Comparison of ENCODE assay signal across 8 mouse cellular contexts in the genomic region with DNA sequence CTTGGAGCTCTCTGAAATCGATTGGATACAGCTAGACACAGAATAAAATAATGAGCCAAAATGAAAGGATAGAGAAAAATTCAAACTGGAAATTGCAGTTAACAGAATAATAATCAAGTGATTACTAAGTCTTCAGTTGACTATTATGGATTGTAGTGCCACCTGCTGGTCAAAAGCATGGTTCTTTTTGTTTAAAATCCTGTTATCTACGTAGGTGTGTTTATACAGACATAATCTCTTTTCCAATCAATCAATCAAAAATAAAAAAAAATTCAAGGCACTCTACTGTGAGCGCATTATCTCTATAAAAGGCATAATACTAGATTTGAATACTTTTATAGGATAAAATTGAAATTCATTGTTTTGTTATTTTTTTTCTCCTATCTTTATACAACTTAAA. TPM values are rescaled to one million over a fixed set of nuclear protein-coding genes. Genes with fewer than 3 reads are reported as not detected.
A peak's percentile ranks its signal among the peaks of the same experiment; 100 is the strongest.
DNase-seq lines count a peak whose midpoint lies in the region; ATAC-seq lines count a peak whose summit lies in the region.

No protein-coding gene starts in this region.

- H3K36me3 ChIP-seq in hindbrain, embryonic 12.5 days: no peaks in the 10 kb centered on the region
- H3K36me3 ChIP-seq in hindbrain, embryonic 10.5 days: no peaks in the 10 kb centered on the region

- H3K4me1 ChIP-seq in hindbrain, embryonic 12.5 days: no peaks in the 10 kb centered on the region
- no peaks in the 10 kb centered on the region for H3K4me1 ChIP-seq in hindbrain, embryonic 10.5 days (replicated peaks)

- no peaks in the 10 kb centered on the region for H3K27me3 ChIP-seq in hindbrain, embryonic 12.5 days
- H3K27me3 ChIP-seq in hindbrain, embryonic 10.5 days (ENCODE audit: insufficient read depth, poor library complexity, severe bottlenecking): no peaks in the 10 kb centered on the region

- no peak for DNase-seq in hindbrain, embryonic 10.5 days (ENCODE audit: low spot score)
- DNase-seq in B cell, adult 2 months: peak; percentile 20 to 36
- peak; percentile 39 for DNase-seq in ZHBTc4 (ENCODE audit: low read depth, low spot score)
- DNase-seq in forelimb bud, embryonic 11.5 days (ENCODE audit: low read depth, low spot score): peak; percentile 30
- peak; percentile 77 for DNase-seq in lung, postnatal 36 days
- no peak for DNase-seq in thymus, postnatal 10 days (ENCODE audit: low spot score in 2 of 2)

- no peak overlapping the region for H3K27ac ChIP-seq in hindbrain, embryonic 12.5 days
- H3K27ac ChIP-seq in hindbrain, embryonic 10.5 days: no peak overlapping the region

- no peaks in the 10 kb centered on the region for H3K9me3 ChIP-seq in hindbrain, embryonic 12.5 days (replicated peaks)
- no peaks in the 10 kb centered on the region for H3K9me3 ChIP-seq in hindbrain, embryonic 10.5 days

- WGBS in hindbrain, embryonic 12.5 days: 30% methylated on average over 3 of the region's 3 CpGs
- WGBS in hindbrain, embryonic 10.5 days: 38% methylated on average over 3 of the region's 3 CpGs

- H3K9ac ChIP-seq in hindbrain, embryonic 12.5 days: no peak overlapping the region

- H3K4me2 ChIP-seq in hindbrain, embryonic 12.5 days (replicated peaks): no peak overlapping the region

- ATAC-seq in hindbrain, embryonic 12.5 days (ENCODE audit: low FRiP score): peak; percentile 22; the same call in 1 of the 2 replicates
- ATAC-seq in activated CD4-positive, CD25-positive, alpha-beta regulatory T cell, adult 4 months: no peak

- no peak overlapping the region for H3K4me3 ChIP-seq in hindbrain, embryonic 12.5 days
- no peak overlapping the region for H3K4me3 ChIP-seq in hindbrain, embryonic 10.5 days

RNA-seq across cellular contexts. Expression of a gene that starts 33.5 kb away (rescaled TPM):
- 91.2 and 100 TPM in 2 replicates for polyA plus RNA-seq in hindbrain, embryonic 12.5 days (2016; fragmentation: Nextera tagmentation; extraction: Ambion mirVana)
- 90.9 and 110 TPM in 2 replicates for polyA plus RNA-seq in hindbrain, embryonic 10.5 days (2016; fragmentation: Nextera tagmentation; extraction: Ambion mirVana)
- polyA plus RNA-seq in activated CD4-positive, CD25-positive, alpha-beta regulatory T cell, adult 4 months (2017; shearing (Covaris generic)): not detected

Comparison
In these comparisons a context has a peak if more than half of its experiments do, and no peak if none do; other contexts are left out.
1. DNase-seq: peak in B cell, adult 2 months (2 of 2), ZHBTc4 (single experiment), forelimb bud, embryonic 11.5 days (single experiment) and lung, postnatal 36 days (single experiment); none in hindbrain, embryonic 10.5 days (single experiment) and thymus, postnatal 10 days (0 of 2).
2. RNA of a gene that starts 33.5 kb away (polyA plus RNA-seq): 90.9 to 110 TPM in hindbrain, embryonic 10.5 days and 91.2 to 100 TPM in hindbrain, embryonic 12.5 days; not detected in activated CD4-positive, CD25-positive, alpha-beta regulatory T cell, adult 4 months; every median in the first group is over 10 times any median in the second.